Comparison of ENCODE assay signal across 26 mouse cellular contexts in the genomic region with DNA sequence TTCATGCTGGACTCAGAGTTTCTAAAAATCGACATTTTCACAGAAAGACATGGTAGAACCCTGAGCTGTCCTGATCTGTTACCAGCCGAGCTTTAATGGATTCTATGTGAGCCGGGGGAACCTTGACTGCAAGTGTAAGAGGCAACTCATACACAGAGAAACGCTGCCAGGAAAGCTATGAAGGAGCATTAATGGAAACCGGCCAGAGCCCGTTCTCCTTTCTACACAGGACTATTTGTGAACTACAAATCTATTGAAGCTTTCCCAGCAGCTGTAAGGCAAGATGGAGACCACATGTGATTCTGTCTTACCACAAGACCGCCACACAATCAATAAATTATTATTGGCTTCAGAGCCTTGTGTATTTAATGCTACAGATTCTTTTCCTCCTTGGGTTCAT.
"Had no signal": no experiment of that assay in that cellular context is flagged by ENCODE, and none has a peak within 500 bp of the region (broad histone marks: within the 10 kb centered on the region; RNA-seq: fewer than 3 reads in every experiment).

No protein-coding gene starts in this region.

- H3K27ac ChIP-seq: heart, adult 2 months; heart, embryonic 13.5 days; heart, embryonic 15.5 days; hindbrain, embryonic 13.5 days; hindbrain, embryonic 15.5 days; hindbrain, postnatal 0 days; kidney, postnatal 0 days; liver, embryonic 13.5 days; liver, embryonic 15.5 days had no signal

- H3K9me3 ChIP-seq: heart, embryonic 15.5 days; hindbrain, embryonic 15.5 days; liver, embryonic 13.5 days; liver, embryonic 15.5 days had no signal

- H3K4me3 ChIP-seq: heart, adult 2 months; heart, embryonic 13.5 days; heart, embryonic 15.5 days; hindbrain, embryonic 13.5 days; hindbrain, embryonic 15.5 days; liver, embryonic 13.5 days; liver, embryonic 15.5 days had no signal

- H3K36me3 ChIP-seq: hindbrain, embryonic 13.5 days; hindbrain, embryonic 15.5 days had no signal

- H3K4me1 ChIP-seq: heart, embryonic 13.5 days; heart, embryonic 15.5 days; hindbrain, embryonic 13.5 days; hindbrain, embryonic 15.5 days; liver, embryonic 15.5 days had no signal

- ATAC-seq: hindbrain, postnatal 0 days; intestine, embryonic 16.5 days had no signal

- DNase-seq: gastrocnemius, postnatal 14 days; gastrocnemius, postnatal 36 days; heart, adult 11 months; heart, adult 2 months; heart, postnatal 14 days; heart, postnatal 36 days; kidney, adult 11 months; kidney, adult 2 months; kidney, adult 9 months; kidney, postnatal 14 days; kidney, postnatal 36 days; layer of hippocampus, adult 9-11 months; layer of hippocampus, postnatal 36 days; left cerebral cortex, postnatal 4 days; liver; liver, embryonic 13.5 days had no signal

- H3K9ac ChIP-seq: heart, embryonic 13.5 days; heart, embryonic 15.5 days; hindbrain, embryonic 13.5 days; hindbrain, embryonic 15.5 days; liver, embryonic 13.5 days; liver, embryonic 15.5 days had no signal

- H3K27me3 ChIP-seq: heart, embryonic 13.5 days; heart, embryonic 15.5 days; hindbrain, embryonic 13.5 days; hindbrain, embryonic 15.5 days; liver, embryonic 15.5 days had no signal

- H3K4me2 ChIP-seq: heart, embryonic 11.5 days; heart, embryonic 13.5 days; heart, embryonic 15.5 days; hindbrain, embryonic 13.5 days; hindbrain, embryonic 15.5 days; liver, embryonic 11.5 days; liver, embryonic 13.5 days; liver, embryonic 15.5 days had no signal
